ENCODE assay signal across 24 mouse cellular contexts in the genomic region with DNA sequence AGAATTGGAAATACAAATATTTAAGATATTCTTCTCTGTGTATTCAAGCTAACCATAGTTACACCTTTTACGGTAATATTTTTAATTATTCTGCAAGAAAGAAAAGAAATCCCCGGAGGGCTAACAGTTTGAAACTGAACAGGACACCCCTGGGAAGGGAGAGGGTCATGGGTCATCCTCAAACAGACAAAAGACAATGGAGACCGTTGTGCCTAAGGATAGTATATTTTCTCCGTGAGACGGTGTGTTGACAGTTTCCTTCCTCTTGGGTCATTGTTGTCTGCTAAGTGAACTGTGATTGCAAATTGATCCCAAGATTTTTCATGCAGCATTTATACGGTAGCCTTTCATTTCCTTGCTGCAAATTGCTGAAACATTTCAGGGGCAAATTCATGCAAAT. TPM values are rescaled to one million over a fixed set of nuclear protein-coding genes. Genes with fewer than 3 reads are reported as not detected.
DNase-seq lines count a peak whose midpoint lies in the region; ATAC-seq lines count a peak whose summit lies in the region.
"Had no signal": no experiment of that assay in that cellular context is flagged by ENCODE, and none has a peak within 500 bp of the region (broad histone marks: within the 10 kb centered on the region; RNA-seq: fewer than 3 reads in every experiment).

No protein-coding gene starts in this region.

- H3K27ac ChIP-seq in embryonic facial prominence, embryonic 11.5 days (replicated peaks; ENCODE audit: low read depth, low read length): no peak overlapping the region
- no peak overlapping the region for H3K27ac ChIP-seq in embryonic facial prominence, embryonic 10.5 days (replicated peaks)
- no peak overlapping the region for H3K27ac ChIP-seq in neural tube, embryonic 15.5 days (replicated peaks)
- H3K27ac ChIP-seq in neural tube, embryonic 12.5 days: no peak overlapping the region
- H3K27ac ChIP-seq: embryonic facial prominence, embryonic 13.5 days; forebrain, embryonic 12.5 days; heart, embryonic 10.5 days; hindbrain, embryonic 15.5 days had no signal

- no peaks in the 10 kb centered on the region for H3K36me3 ChIP-seq in embryonic facial prominence, embryonic 11.5 days (replicated peaks; ENCODE audit: control insufficient read depth, insufficient read depth, low read depth, low read length)
- H3K36me3 ChIP-seq in embryonic facial prominence, embryonic 10.5 days (replicated peaks): no peaks in the 10 kb centered on the region
- H3K36me3 ChIP-seq in neural tube, embryonic 15.5 days: no peaks in the 10 kb centered on the region
- no peaks in the 10 kb centered on the region for H3K36me3 ChIP-seq in neural tube, embryonic 12.5 days
- H3K36me3 ChIP-seq: embryonic facial prominence, embryonic 13.5 days; forebrain, embryonic 12.5 days; heart, embryonic 10.5 days; hindbrain, embryonic 15.5 days had no signal

- no peak overlapping the region for H3K4me3 ChIP-seq in embryonic facial prominence, embryonic 11.5 days (ENCODE audit: low read depth, low read length)
- no peak overlapping the region for H3K4me3 ChIP-seq in embryonic facial prominence, embryonic 10.5 days
- no peak overlapping the region for H3K4me3 ChIP-seq in neural tube, embryonic 15.5 days (replicated peaks)
- H3K4me3 ChIP-seq in neural tube, embryonic 12.5 days: no peak overlapping the region
- H3K4me3 ChIP-seq: embryonic facial prominence, embryonic 13.5 days; forebrain, embryonic 12.5 days; heart, embryonic 10.5 days; hindbrain, embryonic 15.5 days had no signal

- intact Hi-C loops in heart, postnatal 14 days (cut with DNase I): no loop called here

- H3K4me2 ChIP-seq in embryonic facial prominence, embryonic 11.5 days (ENCODE audit: low read depth, low read length): no peak overlapping the region
- H3K4me2 ChIP-seq in neural tube, embryonic 15.5 days: no peak overlapping the region
- no peak overlapping the region for H3K4me2 ChIP-seq in neural tube, embryonic 12.5 days (replicated peaks)
- H3K4me2 ChIP-seq: embryonic facial prominence, embryonic 13.5 days; forebrain, embryonic 12.5 days; hindbrain, embryonic 15.5 days had no signal

- 14% methylated on average over 6 of the region's 6 CpGs for WGBS in embryonic facial prominence, embryonic 11.5 days
- 8% methylated on average over 6 of the region's 6 CpGs for WGBS in embryonic facial prominence, embryonic 10.5 days
- WGBS in neural tube, embryonic 15.5 days: 6% methylated on average over 6 of the region's 6 CpGs
- 6% methylated on average over 6 of the region's 6 CpGs for WGBS in neural tube, embryonic 12.5 days

- H3K27me3 ChIP-seq in embryonic facial prominence, embryonic 11.5 days (ENCODE audit: control insufficient read depth, insufficient read depth, low read length): no peaks in the 10 kb centered on the region
- H3K27me3 ChIP-seq in embryonic facial prominence, embryonic 10.5 days (replicated peaks; ENCODE audit: low read depth, poor library complexity, severe bottlenecking): peaks cover 28% of the 10 kb centered on the region
- H3K27me3 ChIP-seq in neural tube, embryonic 15.5 days (replicated peaks): peaks cover 18% of the 10 kb centered on the region
- H3K27me3 ChIP-seq in neural tube, embryonic 12.5 days (replicated peaks): peaks cover 14% of the 10 kb centered on the region

- no peak for ATAC-seq in embryonic facial prominence, embryonic 11.5 days (replicated peaks; ENCODE audit: insufficient number of reproducible peaks, low FRiP score, low TSS enrichment, low read depth)
- ATAC-seq in neural tube, embryonic 15.5 days (ENCODE audit: low FRiP score): no peak
- ATAC-seq in neural tube, embryonic 12.5 days (ENCODE audit: low FRiP score, low read depth): peak; percentile 71
- no peak for ATAC-seq in monocyte, adult 5-6 weeks (replicated peaks; ENCODE audit: insufficient number of reproducible peaks, low FRiP score, low TSS enrichment, poor library complexity, severe bottlenecking)
- ATAC-seq: forebrain, embryonic 16.5 days had no signal

- peak; percentile 34 for DNase-seq in embryonic facial prominence, embryonic 11.5 days (ENCODE audit: low spot score)
- DNase-seq in embryonic facial prominence, embryonic 10.5 days (ENCODE audit: low spot score): no peak
- peak; percentile 15 for DNase-seq in neural tube, embryonic 10.5 days (ENCODE audit: extremely low spot score, low spot score)
- no peak for DNase-seq in heart, postnatal 14 days
- DNase-seq: adrenal gland, postnatal 10 days; cerebellum, adult 11 months; cerebellum, adult 8-10 months; cerebellum, postnatal 14 days; gastrocnemius, postnatal 10 days; heart, adult 18-20 months; heart, postnatal 10 days had no signal

- H3K9me3 ChIP-seq in embryonic facial prominence, embryonic 11.5 days (replicated peaks; ENCODE audit: control insufficient read depth, low read length): no peaks in the 10 kb centered on the region
- H3K9me3 ChIP-seq in embryonic facial prominence, embryonic 10.5 days: no peaks in the 10 kb centered on the region
- H3K9me3 ChIP-seq in neural tube, embryonic 15.5 days (replicated peaks): no peaks in the 10 kb centered on the region
- no peaks in the 10 kb centered on the region for H3K9me3 ChIP-seq in neural tube, embryonic 12.5 days
- H3K9me3 ChIP-seq: embryonic facial prominence, embryonic 13.5 days; forebrain, embryonic 12.5 days; heart, embryonic 10.5 days; hindbrain, embryonic 15.5 days had no signal

- H3K4me1 ChIP-seq in embryonic facial prominence, embryonic 11.5 days (ENCODE audit: control insufficient read depth, insufficient read depth, low read length): peaks cover 4% of the 10 kb centered on the region
- H3K4me1 ChIP-seq in embryonic facial prominence, embryonic 10.5 days: peaks cover 50% of the 10 kb centered on the region
- H3K4me1 ChIP-seq in neural tube, embryonic 15.5 days: peaks cover 4% of the 10 kb centered on the region
- H3K4me1 ChIP-seq in neural tube, embryonic 12.5 days: peaks cover 6% of the 10 kb centered on the region; the same call in 1 of the 2 replicates

- H3K9ac ChIP-seq in embryonic facial prominence, embryonic 11.5 days (replicated peaks; ENCODE audit: low read length): no peak overlapping the region
- H3K9ac ChIP-seq in neural tube, embryonic 15.5 days (replicated peaks): no peak overlapping the region
- H3K9ac ChIP-seq in neural tube, embryonic 12.5 days: no peak overlapping the region
- H3K9ac ChIP-seq: embryonic facial prominence, embryonic 13.5 days; forebrain, embryonic 12.5 days; hindbrain, embryonic 15.5 days had no signal

RNA-seq across cellular contexts. Expression of gene Ube2u, which starts 43.9 kb away (rescaled TPM):
- polyA plus RNA-seq in embryonic facial prominence, embryonic 11.5 days (2014; fragmentation: Nextera tagmentation; extraction: Ambion mirVana): 0.45 and 0.77 TPM in 2 replicates
- 0.59 and 0.73 TPM in 2 replicates for polyA plus RNA-seq in embryonic facial prominence, embryonic 10.5 days (2016; fragmentation: Nextera tagmentation; extraction: Ambion mirVana)
- polyA plus RNA-seq in neural tube, embryonic 15.5 days (2015; fragmentation: Nextera tagmentation; extraction: Ambion mirVana): 0.11 and 0.13 TPM in 2 replicates
- polyA plus RNA-seq in neural tube, embryonic 12.5 days (2016; fragmentation: Nextera tagmentation; extraction: Ambion mirVana): 0.17 and 0.44 TPM in 2 replicates
- total RNA-seq in heart, postnatal 14 days (2021): not detected
- not detected in 3 replicates for total RNA-seq in monocyte, adult 5-6 weeks (2017)
- total RNA-seq: adrenal gland, postnatal 10 days; common myeloid progenitor, adult 5-6 weeks; gastrocnemius, postnatal 10 days; gastrocnemius, postnatal 4 days; heart, adult 18-20 months; heart, postnatal 10 days; hematopoietic stem cell, adult 5-6 weeks; MEL had no signal
- polyA plus RNA-seq: C2C12 had no signal

Comparison
In these comparisons a context has a peak if more than half of its experiments do, and no peak if none do; other contexts are left out.
1. DNase-seq: peak in embryonic facial prominence, embryonic 11.5 days (single experiment) and neural tube, embryonic 10.5 days (single experiment); none in embryonic facial prominence, embryonic 10.5 days (single experiment) and heart, postnatal 14 days (0 of 2).